Comparison of ENCODE assay signal across 21 mouse cellular contexts in genomic region chr14:122312415-122312814, GRCm38 (mm10).
A peak's percentile ranks its signal among the peaks of the same experiment; 100 is the strongest.
DNase-seq lines count a peak whose midpoint lies in the region; ATAC-seq and TF ChIP-seq lines count a peak whose summit lies in the region.
"Had no signal": no experiment of that assay in that cellular context is flagged by ENCODE, and none has a peak within 500 bp of the region (broad histone marks: within the 10 kb centered on the region; RNA-seq: fewer than 3 reads in every experiment).

No protein-coding gene starts in this region.

- no peak for TF ChIP-seq POLR2A in heart, adult 2 months (IDR thresholded peaks at IDR 0.05; ENCODE audit: insufficient read depth, low read depth, low read length)
- no peak for TF ChIP-seq POLR2A in ES-Bruce4 (IDR thresholded peaks at IDR 0.05; ENCODE audit: insufficient read depth, low read length)
- TF ChIP-seq POLR2A in brain, embryonic 14.5 days (IDR thresholded peaks at IDR 0.05; ENCODE audit: borderline replicate concordance, extremely low read depth, insufficient read depth, insufficient read length, poor library complexity, severe bottlenecking): no peak

- H3K36me3 ChIP-seq in heart, adult 2 months (ENCODE audit: control insufficient read depth, insufficient read depth, low read length): no peaks in the 10 kb centered on the region
- no peaks in the 10 kb centered on the region for H3K36me3 ChIP-seq in liver, embryonic 14.5 days (replicated peaks; ENCODE audit: control insufficient read depth, insufficient read depth, low read depth)
- H3K36me3 ChIP-seq in liver, embryonic 12.5 days: peaks cover 6% of the 10 kb centered on the region
- no peaks in the 10 kb centered on the region for H3K36me3 ChIP-seq in ES-Bruce4 (ENCODE audit: control insufficient read depth, insufficient read depth, low read length, poor library complexity, severe bottlenecking)
- H3K36me3 ChIP-seq: forebrain, embryonic 15.5 days; limb, embryonic 12.5 days; neural tube, embryonic 15.5 days had no signal

- H3K79me2 ChIP-seq in heart, adult 2 months (replicated peaks; ENCODE audit: control insufficient read depth, insufficient read depth, low read length): no peaks in the 10 kb centered on the region

- TF ChIP-seq EP300 in heart, adult 2 months (IDR thresholded peaks at IDR 0.05; ENCODE audit: insufficient read depth, low read depth, low read length): no peak
- no peak for TF ChIP-seq EP300 in liver, embryonic 14.5 days (IDR thresholded peaks at IDR 0.05; ENCODE audit: low read depth)
- TF ChIP-seq EP300 in ES-Bruce4 (IDR thresholded peaks at IDR 0.05; ENCODE audit: insufficient read depth, low read depth, low read length): no peak

- H3K4me3 ChIP-seq in heart, adult 2 months: no peak overlapping the region
- H3K4me3 ChIP-seq in liver, embryonic 14.5 days (ENCODE audit: insufficient read depth in 1 of 2, low read depth in 2 of 2, low read length in 2 of 2): no peak overlapping the region
- no peak overlapping the region for H3K4me3 ChIP-seq in liver, embryonic 12.5 days
- no peak overlapping the region for H3K4me3 ChIP-seq in ES-Bruce4 (ENCODE audit: low read depth, low read length)
- H3K4me3 ChIP-seq: forebrain, embryonic 15.5 days; heart, embryonic 13.5 days; limb, embryonic 12.5 days; midbrain, embryonic 12.5 days; myocyte; neural tube, embryonic 15.5 days had no signal

- no peak overlapping the region for H3K9ac ChIP-seq in heart, adult 2 months (ENCODE audit: low read depth, low read length)
- H3K9ac ChIP-seq in liver, embryonic 14.5 days (replicated peaks): no peak overlapping the region
- no peak overlapping the region for H3K9ac ChIP-seq in liver, embryonic 12.5 days
- no peak overlapping the region for H3K9ac ChIP-seq in ES-Bruce4 (ENCODE audit: low read depth, poor library complexity, severe bottlenecking)
- H3K9ac ChIP-seq: forebrain, embryonic 15.5 days; heart, embryonic 13.5 days; limb, embryonic 12.5 days; midbrain, embryonic 12.5 days; neural tube, embryonic 15.5 days had no signal

- no peaks in the 10 kb centered on the region for H3K27me3 ChIP-seq in heart, adult 2 months (ENCODE audit: control insufficient read depth, insufficient read depth, low read length)
- no peaks in the 10 kb centered on the region for H3K27me3 ChIP-seq in liver, embryonic 14.5 days (ENCODE audit: control insufficient read depth, insufficient read depth, low read length)
- no peaks in the 10 kb centered on the region for H3K27me3 ChIP-seq in liver, embryonic 12.5 days (replicated peaks)
- no peaks in the 10 kb centered on the region for H3K27me3 ChIP-seq in ES-Bruce4 (ENCODE audit: control insufficient read depth, insufficient read depth, low read length, poor library complexity, severe bottlenecking)
- H3K27me3 ChIP-seq: forebrain, embryonic 15.5 days; heart, embryonic 13.5 days; limb, embryonic 12.5 days; midbrain, embryonic 12.5 days; neural tube, embryonic 15.5 days had no signal

- no peak overlapping the region for H3K4me2 ChIP-seq in liver, embryonic 14.5 days (ENCODE audit: low read depth)
- H3K4me2 ChIP-seq in liver, embryonic 12.5 days: no peak overlapping the region
- H3K4me2 ChIP-seq: forebrain, embryonic 15.5 days; heart, embryonic 13.5 days; limb, embryonic 12.5 days; midbrain, embryonic 12.5 days; neural tube, embryonic 15.5 days had no signal

- H3K9me3 ChIP-seq in liver, embryonic 14.5 days (ENCODE audit: control insufficient read depth, low read length): no peaks in the 10 kb centered on the region
- no peaks in the 10 kb centered on the region; the same call in 1 of the 2 replicates for H3K9me3 ChIP-seq in liver, embryonic 12.5 days (replicated peaks)
- H3K9me3 ChIP-seq in ES-Bruce4 (replicated peaks; ENCODE audit: control insufficient read depth, insufficient read depth, low read length, poor library complexity, severe bottlenecking): peaks cover 5% of the 10 kb centered on the region
- H3K9me3 ChIP-seq: forebrain, embryonic 15.5 days; neural tube, embryonic 15.5 days had no signal

- intact Hi-C loops in heart, adult 2 months (cut with DNase I): no loop called here
- intact Hi-C loops in heart, postnatal 36 days (cut with DNase I): no loop called here

- no peak for ATAC-seq in liver, embryonic 14.5 days (ENCODE audit: insufficient read depth)
- no peak for ATAC-seq in liver, embryonic 12.5 days
- ATAC-seq: forebrain, embryonic 15.5 days had no signal

- H3K27ac ChIP-seq in heart, adult 2 months: no peak overlapping the region
- H3K27ac ChIP-seq in liver, embryonic 14.5 days: no peak overlapping the region
- H3K27ac ChIP-seq in liver, embryonic 12.5 days: no peak overlapping the region
- H3K27ac ChIP-seq in ES-Bruce4 (ENCODE audit: insufficient read depth, low read length): no peak overlapping the region
- H3K27ac ChIP-seq: forebrain, embryonic 15.5 days; heart, embryonic 13.5 days; limb, embryonic 12.5 days; macrophage; midbrain, embryonic 12.5 days; neural tube, embryonic 15.5 days had no signal

- TF ChIP-seq CTCF in heart, adult 2 months (IDR thresholded peaks at IDR 0.05): peak; percentile 36
- peak; percentile 50 for TF ChIP-seq CTCF in liver, embryonic 14.5 days (IDR thresholded peaks at IDR 0.05; ENCODE audit: low read depth)
- peak; percentile 54 for TF ChIP-seq CTCF in ES-Bruce4 (IDR thresholded peaks at IDR 0.05; ENCODE audit: low read depth, low read length)
- TF ChIP-seq CTCF in brain, embryonic 14.5 days (IDR thresholded peaks at IDR 0.05; ENCODE audit: borderline replicate concordance, extremely low read depth, insufficient read depth, insufficient read length): peak; percentile 22; the same call in 1 of the 2 replicates

- no peaks in the 10 kb centered on the region for H3K4me1 ChIP-seq in heart, adult 2 months (ENCODE audit: control insufficient read depth, insufficient read depth, low read length)
- H3K4me1 ChIP-seq in liver, embryonic 14.5 days (replicated peaks; ENCODE audit: control insufficient read depth in 2 of 2, insufficient read depth in 2 of 2, low read length in 1 of 2): no peaks in the 10 kb centered on the region
- 0 out of 2 replicates have a peak, but pooled peaks cover 4% of the 10 kb centered on the region for H3K4me1 ChIP-seq in liver, embryonic 12.5 days
- no peaks in the 10 kb centered on the region for H3K4me1 ChIP-seq in ES-Bruce4 (ENCODE audit: control insufficient read depth, insufficient read depth, low read length)
- H3K4me1 ChIP-seq: forebrain, embryonic 15.5 days; heart, embryonic 13.5 days; limb, embryonic 12.5 days; midbrain, embryonic 12.5 days; neural tube, embryonic 15.5 days had no signal

- no peak for DNase-seq in heart, adult 2 months
- no peak for DNase-seq in heart, adult 8-10 months (ENCODE audit: low spot score)
- no peak for DNase-seq in liver, embryonic 14.5 days (ENCODE audit: low read depth in 3 of 3, low spot score in 3 of 3)
- DNase-seq in brain, embryonic 14.5 days (ENCODE audit: low read depth): no peak
- no peak for DNase-seq in right cerebral cortex, postnatal 4 days
- no peak for DNase-seq in heart, postnatal 36 days
- DNase-seq: adrenal gland, adult 2 months; cerebellum, adult 18-20 months; heart, postnatal 4 days; kidney, adult 9 months; lung, adult 2 months; thymus, adult 2 months had no signal

- 89% methylated on average over 6 of the region's 6 CpGs for WGBS in heart, adult 2 months
- WGBS in liver, embryonic 14.5 days (ENCODE audit: insufficient replicate concordance): 83% methylated on average over 6 of the region's 6 CpGs
- 83% methylated on average over 6 of the region's 6 CpGs for WGBS in liver, embryonic 12.5 days (ENCODE audit: insufficient replicate concordance)
